Mouse (Mus musculus) midbrain, embryonic 14.5 days (tissue): ENCODE results near the gene Dnaaf2. TPM values are rescaled to one million over a fixed set of nuclear protein-coding genes. Genes with fewer than 3 reads are reported as not detected.
"Not testable (repeated sequence)": the region's sequence is repeated elsewhere in the genome, so short reads cannot be mapped to it uniquely, and the experiment has no call there.

Experiments used
- ATAC-seq: fragments of 200-750 bp; cut with Nextera tagmentation; 2 replicates; pipeline ENCODE4 v1.8.0; 2017; ENCODE audit warnings: moderate number of reproducible peaks, moderate library complexity; ENCODE audit not compliant: low FRiP score, low TSS enrichment
- DNase-seq: peaks from one replicate; pipeline ENCODE4 v3.0.0-alpha.2; 2015
- H3K27ac ChIP-seq: fragments of 300-500 bp; sonication (generic); replicated peaks from 2 replicates; pipeline ENCODE4 v1.5.1; 2014; ENCODE audit warnings: mild to moderate bottlenecking, low read depth, low read length, moderate library complexity
- H3K27me3 ChIP-seq: fragments of 300-500 bp; sonication (generic); 2 replicates; pipeline ENCODE4 v1.6.1; 2014; ENCODE audit warnings: low read length, control low read depth, mixed read lengths; ENCODE audit not compliant: control insufficient read depth, insufficient read depth
- H3K36me3 ChIP-seq: fragments of 300-500 bp; sonication (generic); 2 replicates; pipeline ENCODE4 v1.6.1; 2014; ENCODE audit warnings: low read length, control low read depth; ENCODE audit not compliant: control insufficient read depth, insufficient read depth
- H3K4me1 ChIP-seq: fragments of 300-500 bp; sonication (generic); 2 replicates; pipeline ENCODE4 v1.6.1; 2014; ENCODE audit warnings: mild to moderate bottlenecking, antibody characterized with exemption, low read length, control low read depth; ENCODE audit not compliant: control insufficient read depth, insufficient read depth
- H3K4me2 ChIP-seq: fragments of 300-500 bp; sonication (generic); 2 replicates; pipeline ENCODE4 v1.6.1; 2014; ENCODE audit warnings: mild to moderate bottlenecking, low read length, moderate library complexity
- H3K4me3 ChIP-seq: fragments of 300-500 bp; sonication (generic); replicated peaks from 2 replicates; pipeline ENCODE4 v1.5.1; 2014; ENCODE audit warnings: low read depth, low read length
- H3K9ac ChIP-seq: fragments of 300-500 bp; sonication (generic); replicated peaks from 2 replicates; pipeline ENCODE4 v1.6.1; 2014; ENCODE audit warnings: mild to moderate bottlenecking, low read length, moderate library complexity
- H3K9me3 ChIP-seq: fragments of 300-500 bp; sonication (generic); 2 replicates; pipeline ENCODE4 v1.6.1; 2016; ENCODE audit warnings: low read length, control low read depth, mixed read lengths; ENCODE audit not compliant: control insufficient read depth
- WGBS: fragments of 180-500 bp; shearing (Covaris S2); extraction: QIAGEN DNeasy Blood & Tissue Kit; methylation state at CpG from one replicate; pipeline ENCODE4 v1.1.7; 2014; 5-methylcytosine and 5-hydroxymethylcytosine counted together
- polyA plus RNA-seq: library from polyadenylated mRNA; unstranded; fragments of >200 nt; fragmentation: Nextera tagmentation; extraction: Ambion mirVana; gene quantifications from 2 replicates; pipeline ENCODE4 v1.2.1, GENCODE M21; 2014

The Dnaaf2 gene
- polyA plus RNA-seq, 1 experiment from 2014 or later, result 7.6 TPM

- Histone ChIP-seq H3K27me3 (no peaks in the 10 kb centered on the region), H3K4me1 (no peaks in the 10 kb centered on the region), H3K36me3 (peaks cover 9% of the 10 kb centered on the region), H3K4me2 (no peak overlapping the region), H3K9me3 (no peaks in the 10 kb centered on the region), H3K4me3 (no peak overlapping the region), H3K27ac (no peak overlapping the region), H3K9ac (no peak overlapping the region)
- DNase-seq, result no peak
- 84% methylated on average over 3 of the region's 3 CpGs for WGBS
- ATAC-seq, result no peak
Measured at GRCm38 (mm10) chr12:69177526-69177925, 20.7 kb downstream of the Dnaaf2 start.

GRCm38 (mm10) chr12:69175975-69176374 lies 22.3 kb downstream of the Dnaaf2 start:
- Histone ChIP-seq H3K27ac (no peak overlapping the region), H3K4me2 (no peak overlapping the region), H3K36me3 (no peaks in the 10 kb centered on the region), H3K27me3 (no peaks in the 10 kb centered on the region), H3K4me1 (no peaks in the 10 kb centered on the region), H3K9ac (no peak overlapping the region), H3K4me3 (no peak overlapping the region), H3K9me3 (no peaks in the 10 kb centered on the region)
- 94% methylated on average over 3 of the region's 3 CpGs for WGBS
- DNase-seq, result no peak
- no peak for ATAC-seq

- H3K4me2 ChIP-seq, result no peak overlapping the region
- no peaks in the 10 kb centered on the region for H3K27me3 ChIP-seq
- no peaks in the 10 kb centered on the region for H3K36me3 ChIP-seq
- no peaks in the 10 kb centered on the region for H3K9me3 ChIP-seq
- H3K4me3 ChIP-seq, result no peak overlapping the region
- H3K4me1 ChIP-seq, result peaks cover 5% of the 10 kb centered on the region; the same call in 1 of the 2 replicates
- ATAC-seq (no peak), DNase-seq (no peak)
- WGBS, result 97% methylated on average over 2 of the region's 2 CpGs
- no peak overlapping the region for H3K27ac ChIP-seq
- no peak overlapping the region for H3K9ac ChIP-seq
Measured at GRCm38 (mm10) chr12:69171307-69171706, 26.9 kb downstream of the Dnaaf2 start.

- Histone ChIP-seq H3K36me3 (no peaks in the 10 kb centered on the region), H3K27me3 (no peaks in the 10 kb centered on the region), H3K9ac (peak within 1 kb of the TSS; percentile 71), H3K9me3 (no peaks in the 10 kb centered on the region), H3K27ac (peak within 1 kb of the TSS; percentile 68), H3K4me2 (peak within 1 kb of the TSS; percentile 74), H3K4me1 (peaks cover 5% of the 10 kb centered on the region; the same call in 1 of the 2 replicates), H3K4me3 (peak within 1 kb of the TSS; percentile 64)
- ATAC-seq (peak; percentile 93), DNase-seq (peak; percentile 92)
- under 1% methylated on average over 40 of the region's 40 CpGs for WGBS
Measured at GRCm38 (mm10) chr12:69168461-69169106, 29.6 kb downstream of the Dnaaf2 start, which contains the start of gene Lrr1. Gene Lrr1, plus strand, starts transcription at chr12:69168814.

GRCm38 (mm10) chr12:69167656-69168460 lies 30.4 kb downstream of the Dnaaf2 start:
- Histone ChIP-seq H3K4me3 (peak overlapping the region; percentile 64), H3K4me1 (peaks cover 5% of the 10 kb centered on the region; the same call in 1 of the 2 replicates), H3K36me3 (no peaks in the 10 kb centered on the region), H3K27ac (peak overlapping the region; percentile 68), H3K9ac (peak overlapping the region; percentile 71), H3K9me3 (no peaks in the 10 kb centered on the region), H3K27me3 (no peaks in the 10 kb centered on the region), H3K4me2 (peak overlapping the region; percentile 74)
- DNase-seq (no peak), ATAC-seq (peak; percentile 61)
- 7% methylated on average over 18 of the region's 18 CpGs for WGBS

GRCm38 (mm10) chr12:69166861-69167581 lies 31.2 kb downstream of the Dnaaf2 start:
- WGBS, result 68% methylated on average over 8 of the region's 8 CpGs
- not testable (repeated sequence) for DNase-seq, H3K4me2 ChIP-seq, H3K36me3 ChIP-seq, ATAC-seq, H3K27me3 ChIP-seq, H3K27ac ChIP-seq, H3K4me1 ChIP-seq, H3K4me3 ChIP-seq, H3K9me3 ChIP-seq, H3K9ac ChIP-seq

- no peak for DNase-seq
- no peaks in the 10 kb centered on the region for H3K27me3 ChIP-seq
- ATAC-seq, result no peak
- no peak overlapping the region for H3K4me3 ChIP-seq
- 59% methylated on average over 3 of the region's 3 CpGs for WGBS
- H3K36me3 ChIP-seq, result no peaks in the 10 kb centered on the region
- H3K4me1 ChIP-seq, result peaks cover 5% of the 10 kb centered on the region; the same call in 1 of the 2 replicates
- H3K27ac ChIP-seq, result no peak overlapping the region
- no peaks in the 10 kb centered on the region for H3K9me3 ChIP-seq
- H3K4me2 ChIP-seq, result no peak overlapping the region
- H3K9ac ChIP-seq, result no peak overlapping the region
Measured at GRCm38 (mm10) chr12:69164904-69165303, 33.3 kb downstream of the Dnaaf2 start.

GRCm38 (mm10) chr12:69163586-69163985 lies 34.6 kb downstream of the Dnaaf2 start:
- H3K27me3 ChIP-seq, H3K9me3 ChIP-seq, H3K27ac ChIP-seq, DNase-seq, H3K36me3 ChIP-seq, H3K4me1 ChIP-seq, H3K4me3 ChIP-seq, H3K9ac ChIP-seq, ATAC-seq, H3K4me2 ChIP-seq: not testable (repeated sequence)
- WGBS, result 80% methylated on average over 4 of the region's 4 CpGs
